Mouse (Mus musculus) forebrain, embryonic 11.5 days (tissue): ENCODE measurements around the gene Rhbdf2. TPM values are rescaled to one million over a fixed set of nuclear protein-coding genes. Genes with fewer than 3 reads are reported as not detected.
"Not testable (repeated sequence)": the region's sequence is repeated elsewhere in the genome, so short reads cannot be mapped to it uniquely, and the experiment has no call there.

Experiments
- ATAC-seq: fragments of 200-750 bp; cut with Nextera tagmentation; replicated peaks from 2 replicates; pipeline ENCODE4 v1.8.0; 2017; ENCODE audit warnings: moderate TSS enrichment; ENCODE audit not compliant: low FRiP score
- DNase-seq: peaks from one replicate; pipeline ENCODE4 v3.0.0-alpha.2; 2017; ENCODE audit warnings: low spot score
- H3K27ac ChIP-seq: fragments of 300-500 bp; sonication (generic); 2 replicates; pipeline ENCODE4 v1.5.1; 2014; ENCODE audit warnings: low read depth, low read length
- H3K27me3 ChIP-seq: fragments of 300-500 bp; sonication (generic); 2 replicates; pipeline ENCODE4 v1.6.1; 2014; ENCODE audit warnings: mild to moderate bottlenecking, low read length, mixed read lengths; ENCODE audit not compliant: control insufficient read depth, insufficient read depth
- H3K36me3 ChIP-seq: fragments of 300-500 bp; sonication (generic); 2 replicates; pipeline ENCODE4 v1.6.1; 2014; ENCODE audit warnings: mild to moderate bottlenecking, low read length, moderate library complexity, mixed read lengths; ENCODE audit not compliant: control insufficient read depth, insufficient read depth
- H3K4me1 ChIP-seq: fragments of 300-500 bp; sonication (generic); replicated peaks from 2 replicates; pipeline ENCODE4 v1.6.1; 2014; ENCODE audit warnings: low read length, mixed read lengths; ENCODE audit not compliant: control insufficient read depth, insufficient read depth
- H3K4me2 ChIP-seq: fragments of 300-500 bp; sonication (generic); 2 replicates; pipeline ENCODE4 v1.6.1; 2014; ENCODE audit warnings: low read depth, mild to moderate bottlenecking, low read length, moderate library complexity, mixed read lengths; ENCODE audit not compliant: severe bottlenecking
- H3K4me3 ChIP-seq: fragments of 300-500 bp; sonication (generic); 2 replicates; pipeline ENCODE4 v1.5.1; 2014; ENCODE audit warnings: low read depth, low read length
- H3K9ac ChIP-seq: fragments of 300-500 bp; sonication (generic); 2 replicates; pipeline ENCODE4 v1.6.1; 2014; ENCODE audit warnings: low read length
- H3K9me3 ChIP-seq: fragments of 300-500 bp; sonication (generic); 2 replicates; pipeline ENCODE4 v1.6.1; 2016; ENCODE audit warnings: low read length, mixed read lengths; ENCODE audit not compliant: control insufficient read depth
- WGBS: fragments of 180-500 bp; shearing (Covaris S2); extraction: QIAGEN DNeasy Blood & Tissue Kit; methylation state at CpG from one replicate; pipeline ENCODE4 v1.1.7; 2014; 5-methylcytosine and 5-hydroxymethylcytosine counted together
- polyA plus RNA-seq: library from polyadenylated mRNA; unstranded; fragments of >200 nt; fragmentation: Nextera tagmentation; extraction: Ambion mirVana; gene quantifications from 2 replicates; pipeline ENCODE4 v1.2.1, GENCODE M21; 2014

The Rhbdf2 gene
- polyA plus RNA-seq, 1 experiment from 2014 or later = 2.7 TPM

GRCm38 (mm10) chr11:116612554-116612953 lies 14.3 kb downstream of the Rhbdf2 start:
- Histone ChIP-seq H3K27ac (no peak overlapping the region), H3K4me3 (no peak overlapping the region), H3K9ac (no peak overlapping the region), H3K27me3 (no peaks in the 10 kb centered on the region), H3K4me2 (no peak overlapping the region), H3K36me3 (no peaks in the 10 kb centered on the region), H3K4me1 (0 out of 2 replicates have a peak, but pooled peaks cover 1% of the 10 kb centered on the region), H3K9me3 (no peaks in the 10 kb centered on the region)
- ATAC-seq (no peak), DNase-seq (no peak)
- 100% methylated on average over 1 of the region's 1 CpGs for WGBS

GRCm38 (mm10) chr11:116611883-116612282 lies 14.9 kb downstream of the Rhbdf2 start:
- no peak overlapping the region for H3K4me3 ChIP-seq
- no peak overlapping the region for H3K27ac ChIP-seq
- 95% methylated on average over 9 of the region's 9 CpGs for WGBS
- H3K27me3 ChIP-seq = no peaks in the 10 kb centered on the region
- H3K9me3 ChIP-seq = no peaks in the 10 kb centered on the region
- 0 out of 2 replicates have a peak, but pooled peaks cover 1% of the 10 kb centered on the region for H3K4me1 ChIP-seq
- H3K4me2 ChIP-seq = no peak overlapping the region
- ATAC-seq (no peak), DNase-seq (no peak)
- H3K36me3 ChIP-seq = no peaks in the 10 kb centered on the region
- H3K9ac ChIP-seq = no peak overlapping the region

GRCm38 (mm10) chr11:116611168-116611567 lies 15.7 kb downstream of the Rhbdf2 start:
- H3K27me3 ChIP-seq, H3K4me1 ChIP-seq, DNase-seq, H3K9me3 ChIP-seq, H3K4me3 ChIP-seq, H3K4me2 ChIP-seq, H3K9ac ChIP-seq, H3K27ac ChIP-seq, H3K36me3 ChIP-seq, ATAC-seq: not testable (repeated sequence)
- WGBS = 90% methylated on average over 9 of the region's 9 CpGs

- Histone ChIP-seq H3K4me1 (no peaks in the 10 kb centered on the region), H3K4me3 (no peak overlapping the region), H3K9me3 (no peaks in the 10 kb centered on the region), H3K4me2 (no peak overlapping the region), H3K9ac (no peak overlapping the region), H3K36me3 (no peaks in the 10 kb centered on the region), H3K27ac (no peak overlapping the region), H3K27me3 (no peaks in the 10 kb centered on the region)
- DNase-seq = no peak
- no peak for ATAC-seq
- WGBS = 85% methylated on average over 15 of the region's 15 CpGs
Observed at GRCm38 (mm10) chr11:116609965-116610630, 16.7 kb downstream of the Rhbdf2 start.

- ATAC-seq = no peak
- H3K27me3 ChIP-seq = no peaks in the 10 kb centered on the region
- 87% methylated on average over 3 of the region's 3 CpGs for WGBS
- no peak overlapping the region for H3K4me2 ChIP-seq
- H3K9ac ChIP-seq = no peak overlapping the region
- DNase-seq = no peak
- no peak overlapping the region for H3K4me3 ChIP-seq
- no peaks in the 10 kb centered on the region for H3K9me3 ChIP-seq
- H3K36me3 ChIP-seq = no peaks in the 10 kb centered on the region
- H3K27ac ChIP-seq = no peak overlapping the region
- H3K4me1 ChIP-seq = no peaks in the 10 kb centered on the region
Observed at GRCm38 (mm10) chr11:116607717-116608116, 19.1 kb downstream of the Rhbdf2 start.

GRCm38 (mm10) chr11:116604097-116604496 lies 22.7 kb downstream of the Rhbdf2 start:
- DNase-seq (no peak), ATAC-seq (no peak)
- Histone ChIP-seq H3K27ac (no peak overlapping the region), H3K36me3 (no peaks in the 10 kb centered on the region), H3K9ac (no peak overlapping the region), H3K4me3 (no peak overlapping the region), H3K9me3 (no peaks in the 10 kb centered on the region), H3K4me1 (no peaks in the 10 kb centered on the region), H3K27me3 (no peaks in the 10 kb centered on the region), H3K4me2 (no peak overlapping the region)
- 95% methylated on average over 12 of the region's 12 CpGs for WGBS

GRCm38 (mm10) chr11:116603339-116603738 lies 23.5 kb downstream of the Rhbdf2 start:
- WGBS = 92% methylated on average over 10 of the region's 10 CpGs
- DNase-seq (peak; percentile 67), ATAC-seq (no peak)
- H3K36me3 ChIP-seq = no peaks in the 10 kb centered on the region
- H3K4me1 ChIP-seq = no peaks in the 10 kb centered on the region
- H3K9me3 ChIP-seq = no peaks in the 10 kb centered on the region
- H3K4me3 ChIP-seq = no peak overlapping the region
- H3K9ac ChIP-seq = no peak overlapping the region
- H3K27me3 ChIP-seq = no peaks in the 10 kb centered on the region
- no peak overlapping the region for H3K27ac ChIP-seq
- no peak overlapping the region for H3K4me2 ChIP-seq

GRCm38 (mm10) chr11:116602043-116602442 lies 24.8 kb downstream of the Rhbdf2 start:
- H3K4me3 ChIP-seq = no peak overlapping the region
- DNase-seq (no peak), ATAC-seq (no peak)
- no peak overlapping the region for H3K4me2 ChIP-seq
- H3K9me3 ChIP-seq = no peaks in the 10 kb centered on the region
- WGBS = 87% methylated on average over 8 of the region's 8 CpGs
- H3K27ac ChIP-seq = no peak overlapping the region
- H3K9ac ChIP-seq = no peak overlapping the region
- H3K27me3 ChIP-seq = no peaks in the 10 kb centered on the region
- no peaks in the 10 kb centered on the region for H3K36me3 ChIP-seq
- H3K4me1 ChIP-seq = no peaks in the 10 kb centered on the region

- H3K27ac ChIP-seq = no peak overlapping the region
- no peak for ATAC-seq
- WGBS = 94% methylated on average over 8 of the region's 8 CpGs
- H3K4me2 ChIP-seq = no peak overlapping the region
- no peaks in the 10 kb centered on the region for H3K36me3 ChIP-seq
- H3K9ac ChIP-seq = no peak overlapping the region
- no peak for DNase-seq
- H3K27me3 ChIP-seq = no peaks in the 10 kb centered on the region
- no peaks in the 10 kb centered on the region for H3K4me1 ChIP-seq
- no peak overlapping the region for H3K4me3 ChIP-seq
- H3K9me3 ChIP-seq = no peaks in the 10 kb centered on the region
Observed at GRCm38 (mm10) chr11:116601166-116601565, 25.7 kb downstream of the Rhbdf2 start.
